Mouse (Mus musculus) myocyte (in vitro differentiated cells): ENCODE measurements around the gene Tspan14. TPM values are rescaled to one million over a fixed set of nuclear protein-coding genes. Genes with fewer than 3 reads are reported as not detected.

Experiments used
- H3K27me3 ChIP-seq: one replicate; pipeline ENCODE4 v1.6.1; 2011; ENCODE audit not compliant: control insufficient read depth, insufficient read depth, insufficient read length
- H3K36me3 ChIP-seq: one replicate; pipeline ENCODE4 v1.6.1; 2011; ENCODE audit not compliant: control insufficient read depth, insufficient read depth
- H3K4me2 ChIP-seq: one replicate; pipeline ENCODE4 v1.6.1; 2011; ENCODE audit warnings: low read depth, control low read depth
- H3K4me3 ChIP-seq: one replicate; pipeline ENCODE4 v1.5.1; 2011; ENCODE audit warnings: mild to moderate bottlenecking, control low read depth, moderate library complexity
- H3K79me2 ChIP-seq: one replicate; pipeline ENCODE4 v1.6.1; 2011; ENCODE audit not compliant: control insufficient read depth, insufficient read depth
- H3ac ChIP-seq: one replicate; pipeline ENCODE4 v1.6.1; 2011; ENCODE audit not compliant: control insufficient read depth, insufficient read length
- CEBPB ChIP-seq: IDR thresholded peaks from 2 replicates; pipeline ENCODE4 v1.6.1; 2011; ENCODE audit warnings: mild to moderate bottlenecking, moderate library complexity; ENCODE audit not compliant: poor library complexity, insufficient read depth, severe bottlenecking
- E2F4 ChIP-seq: IDR thresholded peaks from one replicate; pipeline ENCODE4 v1.6.1; 2011; ENCODE audit warnings: mild to moderate bottlenecking, control low read depth, moderate library complexity; ENCODE audit not compliant: insufficient read depth
- MAX ChIP-seq: IDR thresholded peaks from one replicate; pipeline ENCODE4 v1.6.1; 2011; ENCODE audit warnings: low read depth, mild to moderate bottlenecking, control low read depth
- MYOD1 ChIP-seq, 3 experiments: IDR thresholded peaks; one replicate each; pipeline ENCODE4 v1.6.1; 2011; ENCODE audit warnings: control low read depth in 2 of 3, low read depth in 2 of 3, mild to moderate bottlenecking in 2 of 3, moderate library complexity in 1 of 3; ENCODE audit not compliant: insufficient read length in 2 of 3, control insufficient read depth in 1 of 3
- MYOG ChIP-seq, 3 experiments: IDR thresholded peaks; one replicate each; pipeline ENCODE4 v1.6.1; 2011; ENCODE audit warnings: control low read depth in 2 of 3, low read depth in 2 of 3, mild to moderate bottlenecking in 2 of 3; ENCODE audit not compliant: insufficient read length in 2 of 3, control insufficient read depth in 1 of 3, insufficient read depth in 1 of 3
- POLR2A ChIP-seq: IDR thresholded peaks from one replicate; pipeline ENCODE4 v1.6.1; 2011; ENCODE audit warnings: low read depth, mild to moderate bottlenecking, control low read depth, moderate library complexity; ENCODE audit not compliant: insufficient read length
- POLR2AphosphoS2 ChIP-seq: IDR thresholded peaks from one replicate; pipeline ENCODE4 v1.6.1; 2011; ENCODE audit warnings: low read depth, control low read depth; ENCODE audit not compliant: insufficient read length
- REST ChIP-seq: IDR thresholded peaks from one replicate; pipeline ENCODE4 v1.6.1; 2011; ENCODE audit warnings: mild to moderate bottlenecking, control low read depth, moderate library complexity; ENCODE audit not compliant: insufficient read depth, insufficient read length
- SRF ChIP-seq: IDR thresholded peaks from one replicate; pipeline ENCODE4 v1.6.1; 2011; ENCODE audit warnings: low read depth; ENCODE audit not compliant: control insufficient read depth, insufficient read length
- TCF12 ChIP-seq: IDR thresholded peaks from one replicate; pipeline ENCODE4 v1.6.1; 2011; ENCODE audit warnings: mild to moderate bottlenecking, control low read depth; ENCODE audit not compliant: poor library complexity, insufficient read depth, severe bottlenecking
- TCF3 ChIP-seq: IDR thresholded peaks from one replicate; pipeline ENCODE4 v1.6.1; 2011; ENCODE audit warnings: low read depth, control low read depth; ENCODE audit not compliant: insufficient read length
- USF1 ChIP-seq: IDR thresholded peaks from one replicate; pipeline ENCODE4 v1.6.1; 2011; ENCODE audit warnings: low read depth, mild to moderate bottlenecking, control low read depth, moderate library complexity
- polyA plus RNA-seq: library from polyadenylated mRNA; unstranded; fragments of >200 nt; fragmentation: generic; extraction: Trizol; gene quantifications from one replicate; pipeline ENCODE4 v1.2.1, GENCODE M21; 2012; ENCODE audit warnings: missing spikeins

The Tspan14 gene
- polyA plus RNA-seq, 1 experiment, result 90.6 TPM

GRCm38 (mm10) chr14:40874565-40874964, 92.0 kb downstream of the Tspan14 start:
- Histone ChIP-seq H3K36me3 (no peaks in the 10 kb centered on the region), H3K4me2 (no peak overlapping the region), H3K4me3 (no peak overlapping the region), H3ac (no peak overlapping the region), H3K27me3 (no peaks in the 10 kb centered on the region), H3K79me2 (no peaks in the 10 kb centered on the region)
- TF ChIP-seq MYOG (IDR thresholded peaks at IDR 0.05; ENCODE audit: control insufficient read depth in 1 of 3, insufficient read depth in 1 of 3, insufficient read length in 2 of 3, low read depth in 2 of 3) (no peak), MYOD1 (IDR thresholded peaks at IDR 0.05; ENCODE audit: control insufficient read depth in 1 of 3, insufficient read length in 2 of 3, low read depth in 2 of 3) (no peak), REST (no peak), USF1 (no peak), SRF (no peak), E2F4 (no peak), POLR2A (no peak), CEBPB (no peak), POLR2AphosphoS2 (no peak)

GRCm38 (mm10) chr14:40873961-40874360, 92.6 kb downstream of the Tspan14 start:
- no peaks in the 10 kb centered on the region for H3K27me3 ChIP-seq
- no peak overlapping the region for H3ac ChIP-seq
- no peaks in the 10 kb centered on the region for H3K79me2 ChIP-seq
- TF ChIP-seq E2F4 (no peak), REST (no peak), USF1 (no peak), MAX (no peak), TCF3 (no peak), TCF12 (no peak), POLR2AphosphoS2 (no peak), SRF (no peak), POLR2A (no peak), CEBPB (no peak)
- H3K4me3 ChIP-seq, result no peak overlapping the region
- H3K36me3 ChIP-seq, result no peaks in the 10 kb centered on the region
- no peak overlapping the region for H3K4me2 ChIP-seq

- Histone ChIP-seq H3K4me3 (no peak overlapping the region), H3K4me2 (no peak overlapping the region), H3K36me3 (no peaks in the 10 kb centered on the region), H3K27me3 (no peaks in the 10 kb centered on the region), H3K79me2 (no peaks in the 10 kb centered on the region), H3ac (no peak overlapping the region)
- TF ChIP-seq SRF, result no peak
- no peak for TF ChIP-seq MAX
- no peak for TF ChIP-seq REST
Observed at GRCm38 (mm10) chr14:40870598-40870997, 96.0 kb downstream of the Tspan14 start.

- H3K4me3 ChIP-seq, result no peak overlapping the region
- TF ChIP-seq TCF3 (no peak), POLR2AphosphoS2 (no peak), E2F4 (no peak), USF1 (no peak), MAX (no peak), MYOG (IDR thresholded peaks at IDR 0.05; ENCODE audit: control insufficient read depth in 1 of 3, insufficient read depth in 1 of 3, insufficient read length in 2 of 3, low read depth in 2 of 3) (no peak), SRF (no peak)
- no peak overlapping the region for H3ac ChIP-seq
- H3K4me2 ChIP-seq, result no peak overlapping the region
- no peaks in the 10 kb centered on the region for H3K27me3 ChIP-seq
- H3K36me3 ChIP-seq, result no peaks in the 10 kb centered on the region
- H3K79me2 ChIP-seq, result no peaks in the 10 kb centered on the region
Observed at GRCm38 (mm10) chr14:40864811-40865514, 101.6 kb downstream of the Tspan14 start.

GRCm38 (mm10) chr14:40863659-40864058, 102.9 kb downstream of the Tspan14 start:
- no peak for TF ChIP-seq POLR2AphosphoS2
- no peak for TF ChIP-seq MAX
- no peak for TF ChIP-seq REST
- TF ChIP-seq MYOD1 (IDR thresholded peaks at IDR 0.05; ENCODE audit: control insufficient read depth in 1 of 3, insufficient read length in 2 of 3, low read depth in 2 of 3), result no peak
- no peak for TF ChIP-seq MYOG (IDR thresholded peaks at IDR 0.05; ENCODE audit: control insufficient read depth in 1 of 3, insufficient read depth in 1 of 3, insufficient read length in 2 of 3, low read depth in 2 of 3)
- no peak for TF ChIP-seq TCF12
- TF ChIP-seq TCF3, result no peak
- TF ChIP-seq SRF, result no peak
- TF ChIP-seq CEBPB, result no peak
- no peak for TF ChIP-seq E2F4
- no peak for TF ChIP-seq USF1
- no peaks in the 10 kb centered on the region for H3K36me3 ChIP-seq
- H3K4me2 ChIP-seq, result no peak overlapping the region
- H3K27me3 ChIP-seq, result no peaks in the 10 kb centered on the region
- H3K4me3 ChIP-seq, result no peak overlapping the region
- no peaks in the 10 kb centered on the region for H3K79me2 ChIP-seq
- no peak overlapping the region for H3ac ChIP-seq
